Mouse (Mus musculus): ENCODE measurements around the gene Atxn1. TPM values are rescaled to one million over a fixed set of nuclear protein-coding genes. Genes with fewer than 3 reads are reported as not detected.

The Atxn1 gene
- polyA plus RNA-seq, 1 experiment from 2014 or later: 6.8 TPM

GRCm38 (mm10) chr13:45530754-45531153 lies 434.1 kb downstream of the Atxn1 start:
- H3K27me3 ChIP-seq (ENCODE audit: insufficient read depth, low read length): no peaks in the 10 kb centered on the region
- ATAC-seq (replicated peaks; ENCODE audit: low FRiP score, low read depth) (no peak; the same call in 1 of the 2 replicates), DNase-seq (ENCODE audit: low spot score) (peak; percentile 91)

GRCm38 (mm10) chr13:45528787-45529186 lies 436.0 kb downstream of the Atxn1 start:
- Histone ChIP-seq H3K36me3 (ENCODE audit: insufficient read depth, low read length) (0 out of 2 replicates have a peak, but pooled peaks cover 8% of the 10 kb centered on the region), H3K27me3 (ENCODE audit: insufficient read depth, low read length) (no peaks in the 10 kb centered on the region), H3K4me3 (replicated peaks; ENCODE audit: low read depth, low read length) (no peak overlapping the region), H3K27ac (peak overlapping the region; percentile 8; the same call in 1 of the 2 replicates), H3K4me2 (ENCODE audit: low read length) (no peak overlapping the region), H3K4me1 (replicated peaks; ENCODE audit: insufficient read depth, low read length) (peaks cover 17% of the 10 kb centered on the region), H3K9me3 (replicated peaks; ENCODE audit: low read length) (no peaks in the 10 kb centered on the region), H3K9ac (ENCODE audit: low read depth, low read length) (no peak overlapping the region)
- no peak for TF ChIP-seq CTCF (IDR thresholded peaks at IDR 0.05; ENCODE audit: low read depth)
- DNase-seq (ENCODE audit: low spot score) (no peak), ATAC-seq (replicated peaks; ENCODE audit: low FRiP score, low read depth) (no peak)
- whole genome bisulfite sequencing: 73% methylated on average over 4 of the region's 4 CpGs

More at GRCm38 (mm10) chr13:45530754-45531153, 434.1 kb downstream of the Atxn1 start:
- TF ChIP-seq CTCF (IDR thresholded peaks at IDR 0.05; ENCODE audit: low read depth): no peak
- Histone ChIP-seq H3K9ac (ENCODE audit: low read depth, low read length) (no peak overlapping the region), H3K9me3 (replicated peaks; ENCODE audit: low read length) (no peaks in the 10 kb centered on the region), H3K4me2 (ENCODE audit: low read length) (no peak overlapping the region), H3K4me1 (replicated peaks; ENCODE audit: insufficient read depth, low read length) (peaks cover 10% of the 10 kb centered on the region), H3K36me3 (ENCODE audit: insufficient read depth, low read length) (0 out of 2 replicates have a peak, but pooled peaks cover 4% of the 10 kb centered on the region), H3K4me3 (replicated peaks; ENCODE audit: low read depth, low read length) (no peak overlapping the region), H3K27ac (peak overlapping the region; percentile 67)
- 14% methylated on average over 6 of the region's 6 CpGs for WGBS

- peaks cover 17% of the 10 kb centered on the region for H3K4me1 ChIP-seq (replicated peaks; ENCODE audit: insufficient read depth, low read length)
- H3K27ac ChIP-seq: peak overlapping the region; percentile 6; the same call in 1 of the 2 replicates
- H3K9ac ChIP-seq (ENCODE audit: low read depth, low read length): no peak overlapping the region
- WGBS: 71% methylated on average over 11 of the region's 11 CpGs
- no peak overlapping the region for H3K4me3 ChIP-seq (replicated peaks; ENCODE audit: low read depth, low read length)
- 0 out of 2 replicates have a peak, but pooled peaks cover 3% of the 10 kb centered on the region for H3K36me3 ChIP-seq (ENCODE audit: insufficient read depth, low read length)
- no peak for TF ChIP-seq CTCF (IDR thresholded peaks at IDR 0.05; ENCODE audit: low read depth)
- no peak for ATAC-seq (replicated peaks; ENCODE audit: low FRiP score, low read depth)
- H3K9me3 ChIP-seq (replicated peaks; ENCODE audit: low read length): no peaks in the 10 kb centered on the region
- DNase-seq (ENCODE audit: low spot score): no peak
- no peaks in the 10 kb centered on the region for H3K27me3 ChIP-seq (ENCODE audit: insufficient read depth, low read length)
- H3K4me2 ChIP-seq (ENCODE audit: low read length): no peak overlapping the region
Measured at GRCm38 (mm10) chr13:45527232-45527964, 437.4 kb downstream of the Atxn1 start.

- TF ChIP-seq CTCF (IDR thresholded peaks at IDR 0.05; ENCODE audit: low read depth): no peak
- Histone ChIP-seq H3K4me3 (replicated peaks; ENCODE audit: low read depth, low read length) (no peak overlapping the region), H3K27me3 (ENCODE audit: insufficient read depth, low read length) (no peaks in the 10 kb centered on the region), H3K9me3 (replicated peaks; ENCODE audit: low read length) (no peaks in the 10 kb centered on the region), H3K9ac (ENCODE audit: low read depth, low read length) (no peak overlapping the region), H3K4me2 (ENCODE audit: low read length) (no peak overlapping the region), H3K27ac (peak overlapping the region; percentile 80), H3K4me1 (replicated peaks; ENCODE audit: insufficient read depth, low read length) (peaks cover 17% of the 10 kb centered on the region), H3K36me3 (ENCODE audit: insufficient read depth, low read length) (0 out of 2 replicates have a peak, but pooled peaks cover 3% of the 10 kb centered on the region)
- WGBS: 37% methylated on average over 7 of the region's 7 CpGs
- peak; percentile 39; the same call in 1 of the 2 replicates for ATAC-seq (replicated peaks; ENCODE audit: low FRiP score, low read depth)
- peak; percentile 64 for DNase-seq (ENCODE audit: low spot score)
Measured at GRCm38 (mm10) chr13:45526230-45526629, 438.6 kb downstream of the Atxn1 start.

- no peak overlapping the region for H3K4me2 ChIP-seq (ENCODE audit: low read length)
- no peak for DNase-seq (ENCODE audit: low spot score)
- peak overlapping the region; percentile 61 for H3K27ac ChIP-seq
- 76% methylated on average over 6 of the region's 6 CpGs for WGBS
- H3K9ac ChIP-seq (ENCODE audit: low read depth, low read length): no peak overlapping the region
- no peak overlapping the region for H3K4me3 ChIP-seq (replicated peaks; ENCODE audit: low read depth, low read length)
- H3K36me3 ChIP-seq (ENCODE audit: insufficient read depth, low read length): 0 out of 2 replicates have a peak, but pooled peaks cover 4% of the 10 kb centered on the region
- H3K9me3 ChIP-seq (replicated peaks; ENCODE audit: low read length): no peaks in the 10 kb centered on the region
- peaks cover 15% of the 10 kb centered on the region for H3K4me1 ChIP-seq (replicated peaks; ENCODE audit: insufficient read depth, low read length)
- no peak for TF ChIP-seq CTCF (IDR thresholded peaks at IDR 0.05; ENCODE audit: low read depth)
- no peak for ATAC-seq (replicated peaks; ENCODE audit: low FRiP score, low read depth)
- no peaks in the 10 kb centered on the region for H3K27me3 ChIP-seq (ENCODE audit: insufficient read depth, low read length)
Measured at GRCm38 (mm10) chr13:45524791-45525435, 439.9 kb downstream of the Atxn1 start.

- Histone ChIP-seq H3K27ac (peak overlapping the region; percentile 61), H3K27me3 (ENCODE audit: insufficient read depth, low read length) (no peaks in the 10 kb centered on the region), H3K9me3 (replicated peaks; ENCODE audit: low read length) (no peaks in the 10 kb centered on the region), H3K4me1 (replicated peaks; ENCODE audit: insufficient read depth, low read length) (peaks cover 9% of the 10 kb centered on the region), H3K9ac (ENCODE audit: low read depth, low read length) (no peak overlapping the region), H3K4me3 (replicated peaks; ENCODE audit: low read depth, low read length) (no peak overlapping the region), H3K36me3 (ENCODE audit: insufficient read depth, low read length) (0 out of 2 replicates have a peak, but pooled peaks cover 6% of the 10 kb centered on the region), H3K4me2 (ENCODE audit: low read length) (no peak overlapping the region)
- DNase-seq (ENCODE audit: low spot score) (no peak), ATAC-seq (replicated peaks; ENCODE audit: low FRiP score, low read depth) (no peak; the same call in 1 of the 2 replicates)
- WGBS: 20% methylated on average over 3 of the region's 3 CpGs
- TF ChIP-seq CTCF (IDR thresholded peaks at IDR 0.05; ENCODE audit: low read depth): no peak
Measured at GRCm38 (mm10) chr13:45524305-45524704, 440.5 kb downstream of the Atxn1 start.
